Mouse (Mus musculus) embryonic facial prominence, embryonic 12.5 days (tissue): ENCODE measurements around the gene Fktn. TPM values are rescaled to one million over a fixed set of nuclear protein-coding genes. Genes with fewer than 3 reads are reported as not detected.
"Not testable (repeated sequence)": the region's sequence is repeated elsewhere in the genome, so short reads cannot be mapped to it uniquely, and the experiment has no call there.

ENCODE experiments used
- ATAC-seq: fragments of 200-750 bp; cut with Nextera tagmentation; 2 replicates; pipeline ENCODE4 v1.8.0; 2017; ENCODE audit not compliant: insufficient number of reproducible peaks, insufficient read depth, low FRiP score, low TSS enrichment
- H3K27ac ChIP-seq: fragments of 300-500 bp; sonication (generic); 2 replicates; pipeline ENCODE4 v1.5.1; 2016; ENCODE audit warnings: mild to moderate bottlenecking
- H3K27me3 ChIP-seq: fragments of 300-500 bp; sonication (generic); 2 replicates; pipeline ENCODE4 v1.6.1; 2016; ENCODE audit warnings: mild to moderate bottlenecking, moderate library complexity
- H3K36me3 ChIP-seq: fragments of 300-500 bp; sonication (generic); 2 replicates; pipeline ENCODE4 v1.6.1; 2016; ENCODE audit warnings: mild to moderate bottlenecking
- H3K4me1 ChIP-seq: fragments of 300-500 bp; sonication (generic); 2 replicates; pipeline ENCODE4 v1.6.1; 2016
- H3K4me2 ChIP-seq: fragments of 300-500 bp; sonication (generic); replicated peaks from 2 replicates; pipeline ENCODE4 v1.6.1; 2016; ENCODE audit warnings: mild to moderate bottlenecking, moderate library complexity
- H3K4me3 ChIP-seq: fragments of 300-500 bp; sonication (generic); 2 replicates; pipeline ENCODE4 v1.5.1; 2016; ENCODE audit warnings: mild to moderate bottlenecking
- H3K9ac ChIP-seq: fragments of 300-500 bp; sonication (generic); 2 replicates; pipeline ENCODE4 v1.6.1; 2016; ENCODE audit warnings: mild to moderate bottlenecking, moderate library complexity
- H3K9me3 ChIP-seq: fragments of 300-500 bp; sonication (generic); 2 replicates; pipeline ENCODE4 v1.6.1; 2016; ENCODE audit warnings: mild to moderate bottlenecking, moderate library complexity
- WGBS: fragments of 180-500 bp; shearing (Covaris S2); methylation state at CpG from one replicate; pipeline ENCODE4 v1.1.7; 2016; 5-methylcytosine and 5-hydroxymethylcytosine counted together
- polyA plus RNA-seq: library from polyadenylated mRNA; unstranded; fragments of >200 nt; fragmentation: Nextera tagmentation; extraction: Ambion mirVana; gene quantifications from 2 replicates; pipeline ENCODE4 v1.2.1, GENCODE M21; 2016

Gene Fktn
- polyA plus RNA-seq, 1 experiment from 2014 or later, result 16.6 TPM

DNA sequence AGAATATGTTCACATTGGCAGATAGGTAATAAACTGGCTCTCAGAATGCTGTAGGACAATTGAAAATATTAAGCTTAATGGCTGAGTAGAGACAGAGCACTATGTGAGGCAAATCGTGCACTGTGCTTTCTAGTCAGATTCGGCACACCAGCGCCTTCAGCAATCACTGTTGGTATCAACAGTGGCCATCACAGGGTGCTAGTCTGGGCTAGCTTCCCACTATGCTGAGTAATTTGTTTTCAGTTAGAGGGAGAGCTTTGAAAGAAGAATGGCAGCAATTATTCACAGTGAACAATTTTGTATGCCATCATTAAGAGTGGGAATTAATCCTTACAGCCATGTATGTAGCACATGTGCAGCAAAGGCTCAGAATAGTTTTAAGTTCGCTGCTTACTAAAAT, 8.7 kb downstream of the Fktn start:
- 88% methylated on average over 4 of the region's 4 CpGs for WGBS

DNA sequence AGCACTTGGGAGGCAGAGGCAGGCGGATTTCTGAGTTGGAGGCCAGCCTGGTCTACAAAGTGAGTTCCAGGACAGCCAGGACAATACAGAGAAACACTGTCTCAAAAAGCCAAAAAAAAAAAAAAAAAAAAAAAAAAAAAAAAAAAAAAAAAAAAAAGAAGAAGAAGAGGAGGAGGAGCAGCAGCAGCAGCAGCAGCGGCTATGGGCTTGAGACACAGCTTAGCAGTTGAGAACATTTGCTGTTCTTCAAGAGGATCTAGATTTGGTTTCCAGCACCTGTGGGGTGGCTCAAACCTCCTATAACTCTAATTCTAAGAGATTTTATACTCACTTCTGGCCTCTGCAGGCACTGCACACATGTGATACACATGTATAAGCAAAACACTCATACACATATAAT, 12.3 kb downstream of the Fktn start:
- 89% methylated on average over 2 of the region's 2 CpGs for WGBS
- H3K27me3 ChIP-seq, H3K4me3 ChIP-seq, H3K27ac ChIP-seq, H3K4me2 ChIP-seq, H3K9ac ChIP-seq, H3K4me1 ChIP-seq, ATAC-seq, H3K9me3 ChIP-seq: not testable (repeated sequence)
- peaks cover 28% of the 10 kb centered on the region for H3K36me3 ChIP-seq

More for the DNA sequence above, 8.7 kb downstream of the Fktn start:
- no peak overlapping the region for H3K4me2 ChIP-seq
- H3K27ac ChIP-seq, result no peak overlapping the region
- no peak overlapping the region for H3K4me3 ChIP-seq
- no peak for ATAC-seq
- no peaks in the 10 kb centered on the region for H3K9me3 ChIP-seq
- no peak overlapping the region for H3K9ac ChIP-seq
- H3K36me3 ChIP-seq, result peaks cover 16% of the 10 kb centered on the region
- H3K4me1 ChIP-seq, result no peaks in the 10 kb centered on the region
- no peaks in the 10 kb centered on the region for H3K27me3 ChIP-seq

DNA sequence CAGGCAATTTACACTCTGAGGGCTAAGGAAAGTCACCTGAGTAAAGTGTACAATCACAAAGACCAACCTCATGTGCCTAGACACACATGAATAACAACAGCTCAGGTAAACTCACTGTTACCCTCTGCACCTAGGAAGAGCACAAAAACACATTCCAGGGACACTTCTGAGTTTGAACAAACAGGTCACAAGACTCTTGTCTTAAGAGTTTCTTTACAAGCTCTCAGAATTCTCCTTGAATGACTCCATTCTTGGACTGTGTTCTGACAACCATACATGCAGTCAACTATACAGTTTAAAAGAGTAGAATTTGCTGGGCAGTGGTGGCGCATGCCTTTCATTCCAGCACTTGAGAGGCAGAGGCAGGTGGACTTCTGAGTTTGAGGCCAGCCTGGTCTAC, 14.3 kb downstream of the Fktn start:
- Histone ChIP-seq H3K9ac (no peak overlapping the region), H3K4me3 (no peak overlapping the region), H3K27me3 (no peaks in the 10 kb centered on the region), H3K9me3 (no peaks in the 10 kb centered on the region), H3K4me1 (no peaks in the 10 kb centered on the region), H3K27ac (no peak overlapping the region), H3K4me2 (no peak overlapping the region), H3K36me3 (peaks cover 33% of the 10 kb centered on the region)
- ATAC-seq, result no peak
- 97% methylated on average over 1 of the region's 1 CpGs for WGBS

DNA sequence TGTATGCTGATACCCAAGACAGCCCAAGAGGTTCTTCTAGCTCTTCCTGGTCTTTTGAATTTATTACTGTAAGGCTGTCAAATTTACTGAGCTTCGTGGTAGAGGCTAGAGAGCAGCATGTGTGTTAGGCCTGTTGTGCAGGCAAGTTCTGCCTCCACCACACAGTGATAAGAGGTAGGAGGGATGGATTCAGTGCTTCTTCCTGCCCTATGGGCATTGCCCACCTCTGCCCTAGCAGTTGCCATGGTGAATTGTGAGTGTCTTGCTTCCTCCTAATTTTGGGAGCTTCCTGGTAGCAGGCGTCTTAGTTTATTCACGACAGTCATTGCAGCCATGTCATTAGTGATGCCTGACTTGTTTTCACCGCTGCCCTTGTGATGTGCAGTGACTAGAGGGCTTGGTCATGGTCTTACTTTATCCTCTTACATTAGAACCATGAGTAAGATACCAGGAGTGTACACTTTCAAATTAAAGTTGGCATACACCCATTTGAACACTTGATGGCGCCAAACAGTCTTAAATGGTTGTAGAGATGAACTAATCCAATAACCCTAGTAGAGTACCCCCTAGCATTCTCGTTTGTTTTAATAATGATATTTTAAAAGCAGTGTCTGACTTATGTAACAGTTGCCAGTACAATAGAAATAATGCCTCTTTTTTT, 25.3 kb downstream of the Fktn start:
- Histone ChIP-seq H3K9me3 (no peaks in the 10 kb centered on the region), H3K27ac (no peak overlapping the region), H3K4me2 (no peak overlapping the region), H3K36me3 (peaks cover 38% of the 10 kb centered on the region), H3K27me3 (no peaks in the 10 kb centered on the region), H3K4me3 (no peak overlapping the region), H3K4me1 (no peaks in the 10 kb centered on the region), H3K9ac (no peak overlapping the region)
- ATAC-seq, result no peak
- 41% methylated on average over 6 of the region's 6 CpGs for WGBS

DNA sequence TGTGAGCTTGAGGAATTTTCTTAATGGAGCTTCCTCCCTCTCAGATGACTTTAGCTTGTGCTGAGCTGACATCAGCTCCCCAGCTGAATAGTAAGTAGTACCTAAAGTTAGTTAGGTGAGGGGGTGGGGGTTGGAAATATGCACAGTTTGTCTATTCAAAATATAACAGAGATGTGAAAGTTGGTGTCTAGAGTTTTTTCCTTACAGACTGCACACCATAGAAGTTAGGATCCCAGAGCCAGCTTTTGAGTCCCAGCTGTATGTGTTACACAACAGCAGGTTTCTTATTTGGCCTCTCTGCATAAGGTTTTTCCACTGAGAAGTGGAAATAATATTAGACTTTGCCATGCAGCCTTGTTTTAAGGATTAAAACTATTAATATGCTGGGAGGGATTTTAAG, 36.0 kb downstream of the Fktn start:
- Histone ChIP-seq H3K9ac (no peak overlapping the region), H3K27me3 (no peaks in the 10 kb centered on the region), H3K4me1 (no peaks in the 10 kb centered on the region), H3K36me3 (peaks cover 20% of the 10 kb centered on the region), H3K4me3 (no peak overlapping the region), H3K27ac (no peak overlapping the region), H3K9me3 (no peaks in the 10 kb centered on the region), H3K4me2 (no peak overlapping the region)
- no peak for ATAC-seq

DNA sequence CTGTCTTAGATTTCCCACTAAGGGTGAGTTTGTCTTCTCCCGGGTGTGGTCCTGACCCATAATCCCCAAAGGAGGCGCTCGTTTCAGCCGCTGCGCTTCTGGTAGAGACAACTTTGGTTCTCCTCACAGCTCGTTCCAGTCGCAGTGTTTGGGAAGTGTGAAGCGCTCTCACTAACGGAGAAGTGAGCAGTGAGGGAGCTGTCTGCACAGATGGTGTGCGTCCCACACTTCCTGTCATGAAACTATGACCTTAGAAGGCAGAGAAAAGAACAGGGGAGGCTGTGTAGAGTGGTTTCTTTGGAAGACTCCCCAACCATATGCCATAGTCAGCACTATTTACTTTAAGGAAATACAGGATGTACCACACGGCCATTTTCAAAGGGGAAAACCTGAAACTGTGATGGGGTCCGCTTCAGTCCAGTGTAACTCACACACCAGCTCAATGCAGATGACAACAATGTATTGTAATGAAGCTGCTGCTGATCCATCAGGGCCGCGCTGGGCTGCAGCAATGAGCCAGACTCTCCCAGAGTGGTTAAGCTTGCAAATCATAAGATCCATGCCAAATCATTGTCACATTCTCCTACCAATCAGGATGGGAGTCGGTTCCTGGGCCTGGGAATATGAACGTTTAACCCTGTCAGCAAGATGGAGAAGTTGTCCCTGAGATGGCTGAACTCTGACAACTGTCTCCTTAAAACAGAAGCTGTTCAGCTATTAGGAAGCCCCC, 36.8 kb downstream of the Fktn start:
- H3K9me3 ChIP-seq, result no peaks in the 10 kb centered on the region
- ATAC-seq, result no peak
- H3K4me2 ChIP-seq, result no peak overlapping the region
- H3K4me3 ChIP-seq, result no peak overlapping the region
- no peak overlapping the region for H3K27ac ChIP-seq
- H3K9ac ChIP-seq, result no peak overlapping the region
- no peaks in the 10 kb centered on the region for H3K4me1 ChIP-seq
- H3K36me3 ChIP-seq, result peaks cover 26% of the 10 kb centered on the region
- WGBS, result 74% methylated on average over 16 of the region's 16 CpGs
- no peaks in the 10 kb centered on the region for H3K27me3 ChIP-seq

DNA sequence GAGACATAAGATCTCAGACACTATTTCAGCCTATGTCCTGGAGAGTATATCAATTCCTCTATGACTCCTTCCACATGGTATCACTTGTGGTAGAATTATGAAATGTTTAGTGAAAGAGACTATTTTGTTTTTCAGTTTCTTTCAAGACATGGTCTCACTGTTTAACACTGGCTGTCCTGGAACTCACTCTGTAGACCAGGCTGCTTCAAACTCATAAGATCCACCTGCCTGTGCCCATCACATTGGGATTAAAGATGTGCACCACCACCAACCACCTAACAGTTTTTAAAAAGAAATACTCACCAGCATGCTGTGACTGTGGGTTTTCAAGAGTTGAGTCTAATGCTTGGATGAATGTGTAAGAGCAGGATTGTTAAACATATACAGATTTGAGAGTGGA, 43.2 kb downstream of the Fktn start:
- no peak for ATAC-seq
- Histone ChIP-seq H3K4me2 (no peak overlapping the region), H3K4me1 (no peaks in the 10 kb centered on the region), H3K36me3 (peaks cover 19% of the 10 kb centered on the region), H3K4me3 (no peak overlapping the region), H3K9ac (no peak overlapping the region), H3K27me3 (no peaks in the 10 kb centered on the region), H3K27ac (no peak overlapping the region), H3K9me3 (no peaks in the 10 kb centered on the region)

DNA sequence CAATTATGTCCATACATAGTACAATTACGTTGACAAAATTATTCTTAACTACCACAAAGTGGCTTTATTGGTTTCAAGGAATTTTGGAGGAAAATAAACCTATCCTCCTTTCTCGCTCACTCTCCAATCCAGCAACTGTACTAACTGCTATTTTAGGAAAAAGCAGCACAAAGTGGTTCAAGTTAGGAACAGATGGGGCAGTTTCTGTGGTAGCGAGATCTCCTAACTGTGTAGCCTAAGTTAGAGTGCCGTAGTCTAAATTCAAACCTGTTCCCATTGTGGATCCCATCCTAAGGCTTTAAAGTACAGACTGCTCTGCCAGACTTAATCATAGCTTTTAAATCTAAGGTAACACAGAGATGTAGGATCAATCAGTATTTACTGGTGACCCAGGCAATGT, 45.0 kb downstream of the Fktn start:
- Histone ChIP-seq H3K9ac (no peak overlapping the region), H3K4me3 (no peak overlapping the region), H3K9me3 (no peaks in the 10 kb centered on the region), H3K4me1 (no peaks in the 10 kb centered on the region), H3K27ac (no peak overlapping the region), H3K36me3 (peaks cover 29% of the 10 kb centered on the region), H3K4me2 (no peak overlapping the region), H3K27me3 (no peaks in the 10 kb centered on the region)
- ATAC-seq, result no peak
- 70% methylated on average over 4 of the region's 4 CpGs for WGBS

DNA sequence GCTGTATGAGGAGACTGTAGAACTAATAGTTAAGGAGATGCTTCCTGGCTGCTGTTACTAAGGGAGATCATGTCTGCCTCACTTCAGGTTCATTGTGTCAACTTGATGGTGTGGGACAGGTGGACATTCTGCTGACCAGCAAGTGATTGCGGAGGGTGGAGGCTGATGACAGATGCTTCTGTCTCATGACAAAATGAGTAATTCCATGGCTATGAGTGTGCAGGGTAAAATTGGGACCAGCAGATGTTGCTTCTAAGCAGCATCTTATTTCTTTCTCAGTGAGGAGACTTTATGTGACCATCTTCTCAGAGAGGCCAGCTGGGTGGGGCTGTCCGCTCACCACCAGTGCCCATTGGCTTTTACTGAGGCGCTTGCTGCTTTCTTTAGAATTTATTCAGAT, 45.9 kb downstream of the Fktn start:
- no peak for ATAC-seq
- Histone ChIP-seq H3K27me3 (no peaks in the 10 kb centered on the region), H3K4me2 (no peak overlapping the region), H3K4me1 (no peaks in the 10 kb centered on the region), H3K9ac (no peak overlapping the region), H3K36me3 (peaks cover 32% of the 10 kb centered on the region), H3K27ac (no peak overlapping the region), H3K9me3 (no peaks in the 10 kb centered on the region), H3K4me3 (no peak overlapping the region)
- 97% methylated on average over 3 of the region's 3 CpGs for WGBS

DNA sequence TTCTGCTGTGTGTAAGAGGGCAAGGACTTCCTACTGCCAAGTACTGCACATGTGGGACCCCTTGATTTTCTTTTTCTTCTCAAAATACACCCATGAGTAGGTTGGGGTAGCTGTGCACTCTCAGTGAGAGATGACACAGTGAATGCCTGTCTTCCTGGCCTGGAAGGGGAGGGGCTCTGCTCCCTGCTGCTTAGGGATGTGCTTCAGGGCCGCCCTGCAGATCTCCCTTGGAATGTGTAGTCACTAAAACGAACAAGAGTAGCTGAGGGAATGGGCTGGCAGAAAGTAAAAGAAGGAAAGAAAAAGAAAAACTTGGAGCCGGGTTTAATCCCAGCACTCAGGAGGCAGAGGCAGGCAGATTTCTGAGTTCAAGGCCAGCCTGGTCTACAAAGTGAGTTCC, 48.7 kb downstream of the Fktn start:
- no peak for ATAC-seq
- WGBS, result 61% methylated on average over 3 of the region's 3 CpGs
- peaks cover 32% of the 10 kb centered on the region for H3K36me3 ChIP-seq
- H3K4me3 ChIP-seq, result no peak overlapping the region
- no peak overlapping the region for H3K4me2 ChIP-seq
- no peaks in the 10 kb centered on the region for H3K9me3 ChIP-seq
- no peaks in the 10 kb centered on the region for H3K4me1 ChIP-seq
- no peak overlapping the region for H3K9ac ChIP-seq
- no peaks in the 10 kb centered on the region for H3K27me3 ChIP-seq
- H3K27ac ChIP-seq, result no peak overlapping the region

DNA sequence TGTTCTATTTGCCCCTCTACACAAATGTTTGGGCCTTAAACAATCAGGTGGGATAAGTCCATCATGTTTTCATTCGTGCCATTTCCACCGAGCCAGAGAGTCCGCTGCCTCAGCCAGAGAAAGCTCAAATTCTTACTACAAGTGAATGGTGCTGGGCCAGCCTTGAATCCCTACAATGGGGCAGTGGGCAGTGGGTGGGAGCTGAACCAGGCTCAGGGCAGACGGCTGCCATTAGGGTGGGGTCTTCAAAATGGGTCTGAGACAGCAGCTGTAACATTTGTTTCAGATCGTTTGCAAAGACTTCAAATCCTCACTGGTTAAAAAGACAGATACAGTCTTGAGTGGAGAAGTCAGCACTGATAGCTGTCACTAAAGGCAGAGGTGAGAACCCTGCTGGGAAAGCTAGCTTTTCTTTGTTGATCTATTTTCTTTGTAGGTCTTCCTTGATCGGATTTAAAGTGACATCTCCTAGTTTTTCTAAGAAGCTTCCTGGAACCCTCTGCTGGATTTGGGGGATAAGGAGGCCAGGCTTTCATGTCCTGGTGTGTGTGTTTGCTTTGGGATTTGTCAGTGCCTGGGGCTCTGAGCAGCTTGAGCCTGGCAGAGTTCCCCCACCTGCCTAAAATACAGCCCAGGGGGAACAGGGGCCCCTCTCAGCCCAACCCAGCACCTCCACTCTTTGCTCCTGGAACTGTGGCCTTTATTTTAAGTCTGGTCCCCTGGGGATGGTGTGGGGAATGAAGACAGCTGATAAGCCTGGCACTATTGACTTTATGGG, 57.3 kb downstream of the Fktn start:
- Histone ChIP-seq H3K27ac (no peak overlapping the region), H3K4me2 (no peak overlapping the region), H3K4me1 (no peaks in the 10 kb centered on the region), H3K4me3 (no peak overlapping the region), H3K9me3 (no peaks in the 10 kb centered on the region), H3K9ac (no peak overlapping the region), H3K36me3 (0 out of 2 replicates have a peak, but pooled peaks cover 7% of the 10 kb centered on the region), H3K27me3 (peaks cover 11% of the 10 kb centered on the region)
- ATAC-seq, result no peak
- WGBS, result 21% methylated on average over 6 of the region's 6 CpGs

DNA sequence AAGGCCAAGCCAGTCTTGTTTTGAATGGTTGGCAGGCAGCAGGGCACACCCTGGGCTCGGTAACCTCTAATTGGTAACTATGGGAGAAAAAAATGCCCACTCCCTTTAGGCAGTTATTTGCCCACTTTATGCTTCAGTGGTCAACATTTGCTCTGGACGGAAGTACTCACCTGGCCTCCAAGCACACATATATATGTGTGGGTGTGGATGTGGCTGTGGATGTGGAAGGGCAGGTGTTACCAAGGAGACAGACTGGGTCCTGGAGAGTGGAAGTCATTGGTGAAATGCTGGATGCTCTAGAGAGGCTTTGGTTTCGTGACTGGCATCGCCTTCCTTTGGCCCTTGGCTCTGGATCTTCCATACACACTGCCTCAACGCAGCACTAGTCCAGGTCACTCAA, 58.2 kb downstream of the Fktn start:
- Histone ChIP-seq H3K4me2 (no peak overlapping the region), H3K9ac (no peak overlapping the region), H3K36me3 (0 out of 2 replicates have a peak, but pooled peaks cover 6% of the 10 kb centered on the region), H3K9me3 (no peaks in the 10 kb centered on the region), H3K4me3 (no peak overlapping the region), H3K27me3 (peaks cover 19% of the 10 kb centered on the region), H3K27ac (no peak overlapping the region), H3K4me1 (no peaks in the 10 kb centered on the region)
- ATAC-seq, result no peak
- WGBS, result 70% methylated on average over 5 of the region's 5 CpGs
